Mouse (Mus musculus): ENCODE measurements around the gene Cmpk2.
"Not testable (repeated sequence)": the region's sequence is repeated elsewhere in the genome, so short reads cannot be mapped to it uniquely, and the experiment has no call there.

DNA sequence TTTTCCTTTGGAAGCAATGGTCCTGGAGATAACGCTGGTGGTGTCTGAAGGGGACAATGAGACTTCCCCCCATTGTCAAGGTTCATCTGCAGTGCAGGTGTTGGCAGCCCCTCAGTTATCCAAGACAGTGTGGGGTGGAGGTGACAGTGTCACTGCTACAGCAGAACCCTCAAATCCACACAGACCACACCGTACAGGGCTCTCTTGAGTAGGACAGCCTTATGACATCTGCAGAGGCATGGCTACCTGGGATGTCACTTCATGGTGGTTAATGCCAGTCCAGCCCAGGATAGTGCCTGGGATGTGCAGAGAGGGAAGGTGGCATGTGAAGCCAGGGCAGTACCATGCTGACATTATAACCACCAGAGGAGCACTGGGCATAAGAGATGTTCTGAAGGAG lies 40.2 kb upstream of the Cmpk2 start:
- TF ChIP-seq CTCF (IDR thresholded peaks at IDR 0.05; ENCODE audit: low read depth, low read length); POLR2A (IDR thresholded peaks at IDR 0.05; ENCODE audit: borderline replicate concordance, low read depth, low read length): not testable (repeated sequence)
